Mouse (Mus musculus) cerebellum, adult 9-10 months (tissue): ENCODE measurements around the gene Hist1h2bf.
"Not testable (repeated sequence)": the region's sequence is repeated elsewhere in the genome, so short reads cannot be mapped to it uniquely, and the experiment has no call there.

Experiments used
- DNase-seq: peaks from one replicate; pipeline ENCODE4 v3.0.0; 2022

Gene Hist1h2bf

GRCm38 (mm10) chr13:23542225-23542980, 31.6 kb downstream of the Hist1h2bf start:
- not testable (repeated sequence) for DNase-seq

- no peak for DNase-seq
Observed at GRCm38 (mm10) chr13:23541497-23541896, 32.5 kb downstream of the Hist1h2bf start.

- not testable (repeated sequence) for DNase-seq
Observed at GRCm38 (mm10) chr13:23539821-23540220, 34.2 kb downstream of the Hist1h2bf start.

DNA sequence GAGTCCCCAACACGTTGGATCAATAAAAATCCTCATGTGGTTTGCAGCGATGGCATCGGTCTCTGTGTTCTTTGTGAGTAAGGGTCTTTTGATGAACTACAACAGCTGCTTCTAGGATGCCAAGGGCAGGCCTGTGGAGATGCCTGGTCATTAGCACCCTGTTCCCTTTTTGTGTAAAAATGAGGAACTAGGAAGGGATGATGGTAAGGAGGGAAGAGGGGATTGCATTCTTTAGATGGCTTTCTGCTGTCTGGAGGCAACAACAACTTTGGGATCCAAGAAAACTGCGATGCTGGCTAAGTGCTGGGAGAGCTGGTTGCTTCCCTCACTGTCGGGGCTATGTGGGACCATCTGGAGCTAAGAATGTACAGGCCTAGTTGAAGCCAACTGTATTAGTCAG, 35.7 kb downstream of the Hist1h2bf start:
- no peak for DNase-seq

GRCm38 (mm10) chr13:23537006-23537710, 36.8 kb downstream of the Hist1h2bf start:
- DNase-seq = no peak

DNA sequence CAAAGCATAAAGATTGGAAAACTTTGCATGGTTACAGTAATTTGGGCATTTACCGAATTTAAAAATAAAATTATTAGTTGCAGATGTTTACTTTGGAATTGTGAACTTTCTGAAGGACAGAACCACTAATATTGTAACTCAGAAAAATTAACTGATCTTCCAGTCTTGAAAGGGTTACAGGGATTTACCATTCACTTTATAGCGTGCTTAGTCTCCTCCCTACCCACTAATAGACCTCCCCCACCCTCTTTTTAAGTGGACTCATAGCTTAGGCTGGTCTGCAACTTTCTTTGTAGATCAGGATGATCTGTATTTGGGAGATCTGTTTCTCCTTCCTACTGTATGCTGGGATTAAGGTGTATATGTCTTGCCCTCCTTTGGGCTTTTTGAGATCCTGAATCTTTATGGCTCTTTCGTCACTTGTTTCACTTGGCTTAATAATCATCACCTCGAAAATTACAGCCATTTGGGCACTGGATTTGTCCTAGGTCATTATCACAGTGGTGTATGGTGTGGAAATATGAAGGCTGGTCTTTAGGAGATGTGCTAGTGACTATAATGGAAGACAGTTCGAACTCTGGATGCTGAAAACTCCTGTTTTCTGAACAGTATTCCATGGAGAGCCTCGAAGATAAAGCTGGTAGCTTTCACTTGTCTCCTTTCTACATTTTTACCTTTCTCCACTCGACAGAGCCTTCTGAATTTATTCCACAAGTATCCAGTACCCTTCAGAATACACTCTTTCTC, 37.7 kb downstream of the Hist1h2bf start:
- DNase-seq = no peak

DNA sequence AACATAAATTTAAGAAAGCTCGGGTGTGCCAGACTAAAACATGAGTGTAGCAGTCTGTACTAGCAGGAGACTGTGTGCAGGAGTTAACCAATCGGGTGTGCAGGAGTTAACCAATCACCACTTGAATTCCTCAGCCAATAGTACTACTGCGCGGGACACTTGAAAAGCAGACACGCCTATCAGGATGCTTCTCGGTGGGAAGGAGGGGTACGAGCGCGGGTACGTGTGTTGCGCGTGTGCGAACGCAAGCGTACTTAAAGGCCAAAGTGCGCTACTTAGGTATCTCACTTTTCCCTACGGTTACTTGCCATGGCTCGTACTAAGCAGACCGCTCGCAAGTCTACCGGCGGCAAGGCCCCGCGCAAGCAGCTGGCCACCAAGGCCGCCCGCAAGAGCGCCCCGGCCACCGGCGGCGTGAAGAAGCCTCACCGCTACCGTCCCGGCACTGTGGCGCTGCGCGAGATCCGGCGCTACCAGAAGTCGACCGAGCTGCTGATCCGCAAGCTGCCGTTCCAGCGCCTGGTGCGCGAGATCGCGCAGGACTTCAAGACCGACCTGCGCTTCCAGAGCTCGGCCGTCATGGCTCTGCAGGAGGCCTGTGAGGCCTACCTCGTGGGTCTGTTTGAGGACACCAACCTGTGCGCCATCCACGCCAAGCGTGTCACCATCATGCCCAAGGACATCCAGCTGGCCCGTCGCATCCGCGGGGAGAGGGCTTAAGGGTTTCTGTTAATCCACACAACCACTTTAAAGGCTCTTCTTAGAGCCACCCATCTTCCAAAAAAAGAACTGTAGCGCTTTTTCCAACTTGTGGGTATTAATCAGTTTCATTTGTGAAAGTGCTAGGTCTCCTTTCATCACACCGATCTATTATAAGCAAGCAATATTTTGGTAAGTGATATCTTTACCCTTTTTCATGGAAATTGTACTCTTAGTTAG, 38.6 kb downstream of the Hist1h2bf start, which contains the start of gene Hist1h3g:
Hist1h3g (plus strand) TSS at position 286 of the 939 bp plus-strand sequence.
- DNase-seq = peak; percentile 90

GRCm38 (mm10) chr13:23534368-23535131, 39.4 kb downstream of the Hist1h2bf start:
- DNase-seq = no peak

- DNase-seq = peak; percentile 86
Observed at GRCm38 (mm10) chr13:23533560-23534367, 40.2 kb downstream of the Hist1h2bf start, which contains the start of gene Hist1h2af. Gene Hist1h2af (plus strand): TSS chr13:23533906.

GRCm38 (mm10) chr13:23532262-23533075, 41.5 kb downstream of the Hist1h2bf start:
- peak; percentile 50 for DNase-seq

DNA sequence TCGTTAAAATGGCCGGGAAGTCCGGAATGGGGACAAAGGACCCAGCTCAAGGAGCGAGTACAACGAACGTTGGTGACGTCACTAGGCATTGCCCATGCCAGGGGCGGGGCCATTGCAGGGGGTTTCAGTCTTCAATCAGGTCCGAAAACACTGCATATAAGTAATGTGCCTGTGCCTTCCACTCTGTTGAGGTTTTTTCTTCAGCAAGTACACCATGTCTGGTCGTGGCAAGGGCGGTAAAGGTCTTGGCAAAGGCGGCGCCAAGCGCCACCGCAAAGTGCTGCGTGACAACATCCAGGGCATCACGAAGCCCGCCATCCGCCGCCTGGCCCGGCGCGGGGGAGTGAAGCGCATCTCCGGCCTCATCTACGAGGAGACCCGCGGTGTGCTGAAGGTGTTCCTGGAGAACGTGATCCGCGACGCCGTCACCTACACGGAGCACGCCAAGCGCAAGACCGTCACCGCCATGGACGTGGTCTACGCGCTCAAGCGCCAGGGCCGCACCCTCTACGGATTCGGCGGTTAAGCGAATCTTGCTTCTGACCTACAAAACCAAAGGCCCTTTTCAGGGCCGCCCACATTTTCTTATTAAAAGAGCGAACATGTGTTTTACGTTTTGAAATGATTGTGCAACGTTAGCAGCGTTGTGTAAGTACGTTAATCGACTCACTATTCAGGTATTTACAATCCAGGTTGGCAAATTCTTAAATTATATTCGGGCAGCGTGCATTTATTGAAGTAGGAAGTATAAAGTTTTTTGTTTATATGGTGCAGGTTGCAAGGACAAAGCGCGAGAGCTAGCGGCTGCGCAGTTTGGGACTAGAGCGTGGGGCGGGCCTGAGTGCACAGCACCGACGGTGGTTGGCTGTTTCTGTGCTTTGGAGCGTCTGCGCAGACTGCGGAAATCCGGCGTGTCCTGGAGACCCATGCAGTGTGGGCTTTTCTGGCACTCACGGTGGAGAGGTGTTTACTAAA, 42.8 kb downstream of the Hist1h2bf start, which contains the start of gene Hist1h4h:
Hist1h4h (plus strand) TSS at position 150 of the 975 bp plus-strand sequence.
- DNase-seq = peak; percentile 100

DNA sequence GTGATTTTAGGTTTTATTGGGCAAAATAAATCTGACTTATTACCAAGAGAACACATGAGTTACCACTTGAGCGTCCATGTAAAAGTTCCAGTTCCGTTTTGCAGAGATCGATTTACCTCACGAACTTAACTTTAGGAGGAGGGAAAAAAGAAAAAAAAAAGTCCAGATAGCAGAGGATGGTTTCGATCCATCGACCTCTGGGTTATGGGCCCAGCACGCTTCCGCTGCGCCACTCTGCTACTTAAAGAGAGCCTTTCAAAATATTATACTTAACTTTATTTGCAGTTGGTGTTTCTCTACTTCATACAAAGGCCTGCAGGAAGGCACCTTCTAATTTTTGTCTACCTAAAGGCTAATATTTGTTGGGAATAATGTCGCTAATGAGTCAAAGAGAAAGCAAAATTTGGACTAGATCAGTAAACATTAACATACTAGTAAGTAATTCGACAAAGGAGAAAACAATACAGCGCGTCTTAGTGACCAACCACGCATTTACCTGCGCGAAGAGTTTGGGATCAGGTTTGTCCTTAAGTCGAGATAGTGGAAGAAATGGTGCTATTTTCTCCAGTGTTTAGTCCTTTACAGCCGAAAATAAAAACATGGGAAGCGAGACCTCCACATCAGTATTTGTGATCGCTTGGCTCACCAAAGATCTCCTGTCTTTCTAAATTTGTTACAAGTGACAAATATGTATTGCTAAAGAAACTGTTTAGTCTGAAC, 43.7 kb downstream of the Hist1h2bf start:
- peak; percentile 87 for DNase-seq

GRCm38 (mm10) chr13:23529480-23530165, 44.4 kb downstream of the Hist1h2bf start:
- DNase-seq = peak; percentile 39

- DNase-seq = no peak
Observed at GRCm38 (mm10) chr13:23529005-23529404, 45.0 kb downstream of the Hist1h2bf start.

- peak; percentile 96 for DNase-seq
Observed at GRCm38 (mm10) chr13:23526312-23526711, 47.7 kb downstream of the Hist1h2bf start.

GRCm38 (mm10) chr13:23525901-23526300, 48.1 kb downstream of the Hist1h2bf start:
- DNase-seq = no peak

DNA sequence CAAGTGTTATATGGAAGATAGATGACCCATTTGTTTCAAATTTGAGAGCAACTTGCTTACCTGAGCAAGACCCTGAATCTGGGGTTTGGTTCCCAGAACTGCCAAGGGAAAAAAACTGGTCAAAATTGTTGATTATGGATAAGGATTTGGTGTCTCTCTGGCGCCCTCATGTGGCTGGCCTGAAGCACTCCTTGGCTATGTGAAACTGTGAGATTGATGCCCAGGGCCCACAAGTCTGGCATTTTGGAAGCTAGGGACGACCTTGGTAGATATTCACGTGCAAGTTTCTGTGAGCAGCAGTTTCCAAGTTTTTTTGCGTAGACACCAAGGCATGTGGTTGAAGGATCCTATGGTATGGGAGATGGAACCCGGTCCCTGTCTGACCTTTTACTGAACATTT, 49.3 kb downstream of the Hist1h2bf start:
- DNase-seq = peak; percentile 78
